Mouse (Mus musculus) embryonic fibroblast, embryonic 13.5 days (primary cell): ENCODE results near the gene Chd6.

Experiments used
- CTCF ChIP-seq: IDR thresholded peaks from 2 replicates; pipeline ENCODE4 v1.5.1; 2011; ENCODE audit warnings: mild to moderate bottlenecking, control low read depth, low read length, moderate library complexity, borderline replicate concordance; ENCODE audit not compliant: insufficient read depth
- POLR2A ChIP-seq: IDR thresholded peaks from 2 replicates; pipeline ENCODE4 v1.6.1; 2011; ENCODE audit warnings: low read depth, mild to moderate bottlenecking, control low read depth, low read length, moderate library complexity

DNA sequence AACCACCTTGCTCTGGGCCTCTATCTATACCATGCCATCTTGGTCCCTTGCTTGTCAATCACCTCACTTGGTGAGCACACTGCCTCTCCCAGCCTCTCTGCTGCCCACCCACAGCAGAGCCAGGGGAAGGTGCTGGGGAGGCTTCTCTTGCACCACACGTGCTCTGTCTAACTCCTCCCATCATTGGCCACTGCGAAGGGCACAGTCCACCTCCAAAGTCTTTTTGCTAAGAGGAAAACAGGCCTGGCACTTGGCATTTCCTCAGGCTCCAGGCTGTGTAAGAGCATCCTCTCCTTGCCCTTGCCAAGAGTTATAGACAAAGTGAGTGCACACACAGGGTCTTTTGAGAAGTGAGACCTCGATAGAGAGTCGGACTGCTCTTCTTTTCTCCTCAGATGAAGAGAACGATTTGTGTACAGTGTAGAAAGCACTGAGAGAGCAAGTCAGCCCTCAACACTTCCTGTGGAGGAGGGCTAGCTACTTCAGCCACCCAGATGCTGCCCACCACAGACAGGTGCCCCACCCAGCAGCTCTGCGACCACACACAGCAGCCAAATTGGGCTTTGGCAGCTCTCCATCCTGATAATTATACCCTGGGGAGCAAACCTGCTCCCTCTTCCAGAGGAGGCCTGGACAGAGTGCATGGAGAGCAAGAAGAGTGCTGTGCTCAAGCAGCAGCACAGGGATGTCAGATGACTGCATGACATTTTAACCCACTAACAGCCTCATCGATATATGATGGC, 155.6 kb downstream of the Chd6 start:
- TF ChIP-seq CTCF (no peak), POLR2A (no peak)
